Mouse (Mus musculus) cerebellum, adult 2 months (tissue): ENCODE results near the gene Erc2.

Source experiments
- CTCF ChIP-seq: fragments of 200-500 bp; IDR thresholded peaks from 2 replicates; pipeline ENCODE4 v1.5.1; 2011; ENCODE audit warnings: low read depth, mild to moderate bottlenecking, control low read depth, low read length, moderate library complexity, borderline replicate concordance; ENCODE audit not compliant: insufficient read depth
- POLR2A ChIP-seq: fragments of 200-500 bp; IDR thresholded peaks from 2 replicates; pipeline ENCODE4 v1.6.1; 2011; ENCODE audit warnings: low read length, control low read depth, borderline replicate concordance; ENCODE audit not compliant: insufficient read depth

DNA sequence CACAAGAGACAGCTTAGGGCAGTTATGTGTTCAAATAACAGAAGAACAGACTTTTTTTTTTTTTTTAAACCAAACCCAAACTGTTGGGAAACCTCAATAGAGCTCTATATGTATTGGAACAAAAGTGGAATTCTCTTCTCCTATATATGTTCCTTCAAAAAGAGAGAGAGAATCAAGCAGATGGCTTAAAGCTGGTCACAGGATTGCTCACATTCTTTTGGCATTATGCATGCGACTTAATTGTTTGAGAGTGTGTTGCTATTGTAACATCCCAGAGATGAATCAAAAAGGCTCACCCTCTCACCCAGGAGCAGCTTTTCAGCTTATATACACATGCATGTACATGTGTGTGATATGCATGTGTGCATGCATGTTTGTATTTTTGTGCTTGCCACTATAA is 903.3 kb downstream of the Erc2 start:
- TF ChIP-seq CTCF (no peak), POLR2A (no peak)
